Mouse (Mus musculus) retina, embryonic 14.5 days (tissue): ENCODE measurements at regions not wholly inside any gene's neighbourhood (a gene's known extent, or its start where the extent isn't known, plus 50 kb on each side); places are given as distances from the start of the nearest gene placed in this dataset.

ENCODE experiments used
- DNase-seq: peaks from one replicate; pipeline ENCODE4 v3.0.0-alpha.2; 2015; ENCODE audit warnings: low spot score

DNA sequence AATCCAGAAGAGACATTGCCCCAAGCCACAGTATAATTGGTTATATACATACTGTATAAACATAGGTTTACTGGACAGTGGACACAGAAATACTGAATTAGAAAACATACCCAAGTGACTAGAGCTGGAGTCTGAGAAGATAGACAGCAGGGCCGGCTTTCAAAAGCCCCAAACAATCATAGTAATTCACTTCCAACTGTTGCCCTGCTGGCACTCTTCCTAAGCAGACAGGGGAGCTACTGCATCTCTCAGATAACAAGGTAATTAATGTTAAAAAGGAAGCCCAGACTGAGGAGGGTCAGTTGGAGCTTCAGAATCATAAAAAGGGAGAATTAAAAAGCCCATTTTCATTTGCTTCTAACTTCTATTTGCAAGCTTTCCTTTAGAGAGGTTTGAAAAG lies 764.5 kb downstream of the Vgll3 start:
- no peak for DNase-seq

DNA sequence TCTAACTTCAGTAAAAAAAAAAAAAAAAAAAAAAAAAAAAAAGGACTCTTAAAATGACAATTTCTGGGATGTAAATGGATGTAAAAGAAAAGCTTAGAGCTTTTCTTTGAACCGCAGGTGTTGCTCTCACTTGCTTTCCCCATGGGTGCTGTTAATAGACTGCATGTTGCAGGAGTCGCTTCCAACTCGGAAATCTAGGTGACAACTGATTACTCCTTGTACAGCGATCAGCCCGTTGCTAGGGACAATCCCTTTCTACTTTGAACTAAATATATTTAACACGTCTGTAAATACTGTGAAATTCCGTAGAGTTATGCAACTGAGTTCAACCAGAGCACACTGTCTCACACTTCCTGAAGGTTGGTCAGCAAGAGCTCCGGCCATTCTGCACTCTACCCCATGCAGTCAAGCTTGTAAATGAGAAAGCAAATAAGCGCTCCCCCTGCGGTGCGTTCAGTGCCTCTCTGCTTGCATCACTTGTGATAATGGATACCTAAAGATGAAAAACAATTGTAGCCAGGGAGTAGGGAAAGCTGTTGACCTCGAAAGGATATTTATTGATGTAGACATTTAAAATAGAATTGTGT lies 770.7 kb downstream of the Vgll3 start:
- DNase-seq = peak; percentile 63

DNA sequence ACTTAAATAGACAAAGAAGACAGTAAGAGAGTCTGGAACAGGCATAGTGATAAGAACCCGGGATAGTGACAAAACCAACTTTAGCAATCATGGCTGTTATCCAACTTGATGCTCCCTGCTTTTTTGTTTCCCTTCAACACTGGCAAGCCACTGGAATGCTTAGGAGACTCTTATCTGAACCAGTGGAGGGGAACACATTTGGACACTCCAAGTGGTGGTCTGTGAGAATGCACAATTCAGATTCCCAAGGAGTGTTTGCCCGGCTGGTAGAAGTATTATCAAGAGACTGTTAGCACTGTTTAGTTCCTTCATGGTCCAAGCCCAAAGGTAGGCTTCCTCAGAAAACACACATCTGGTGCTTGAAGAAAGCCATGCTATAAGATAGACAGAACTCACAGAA lies 787.2 kb downstream of the Vgll3 start:
- DNase-seq = peak; percentile 71

DNA sequence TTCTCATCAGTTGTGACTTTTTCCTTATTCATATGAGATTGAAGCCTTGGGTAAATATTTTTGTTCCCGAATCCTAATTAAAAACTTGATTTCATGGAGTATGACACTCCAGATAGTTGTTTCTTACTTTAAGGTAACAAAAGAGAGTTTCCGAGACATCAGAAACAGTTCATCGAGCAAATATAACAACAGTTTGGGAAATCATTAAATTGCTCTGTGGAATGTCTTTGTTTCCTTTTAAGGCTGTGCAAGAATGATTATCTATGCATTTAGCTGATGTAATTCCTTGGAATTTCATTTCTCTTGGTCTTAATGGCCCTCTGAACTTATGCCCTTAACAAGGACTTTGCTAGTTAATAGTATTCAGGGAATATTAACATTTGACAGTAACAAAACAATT lies 787.6 kb downstream of the Vgll3 start:
- DNase-seq = peak; percentile 73

DNA sequence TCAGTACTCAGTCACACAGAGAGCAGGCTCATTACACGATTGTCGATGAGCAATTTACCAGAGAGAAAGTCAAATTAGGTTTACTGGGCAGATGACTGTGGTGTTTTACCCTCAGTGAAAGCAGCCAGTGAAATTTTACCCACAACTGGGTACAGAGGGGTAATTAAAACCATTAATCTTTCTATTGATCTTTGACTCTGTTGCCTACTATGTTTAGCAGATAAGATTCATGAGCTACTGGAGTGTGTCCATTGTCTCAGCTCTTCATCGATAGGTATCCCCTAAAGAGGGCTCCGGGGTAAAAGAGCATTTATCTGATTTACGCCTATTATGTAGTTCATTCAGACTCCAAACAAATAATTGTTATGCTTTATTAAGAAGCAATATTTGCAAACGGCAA lies 788.8 kb downstream of the Vgll3 start:
- no peak for DNase-seq
